17 mouse cellular contexts compared by ENCODE assay signal in the genomic region with DNA sequence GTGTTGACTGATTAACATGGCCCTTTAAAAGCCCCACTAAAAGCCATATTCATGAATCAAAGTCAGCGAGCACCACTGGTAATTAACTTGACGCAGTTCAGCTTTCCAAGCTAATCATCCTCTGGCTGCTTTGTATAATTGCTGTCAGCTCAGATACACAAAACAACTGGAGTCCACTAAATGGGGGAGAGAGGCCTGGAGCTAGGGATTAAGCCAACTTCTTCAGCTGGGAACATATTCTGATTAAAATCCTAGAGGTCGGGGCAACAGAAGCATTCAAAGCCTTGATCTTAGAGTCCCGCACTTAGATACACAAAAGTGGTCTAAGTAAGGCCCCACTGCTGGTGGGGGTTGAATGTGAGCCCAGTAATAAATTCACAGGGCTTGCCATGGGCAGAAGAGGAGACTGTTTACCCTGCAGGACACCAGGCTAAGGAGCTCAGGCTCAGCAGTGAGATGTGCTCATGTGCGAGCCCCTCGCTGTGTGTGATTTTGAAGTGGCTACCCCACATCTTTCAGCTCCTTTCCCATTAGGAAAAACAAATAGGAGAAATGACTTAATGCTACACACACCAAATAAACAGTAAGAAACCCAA. TPM values are rescaled to one million over a fixed set of nuclear protein-coding genes. Genes with fewer than 3 reads are reported as not detected.
DNase-seq lines count a peak whose midpoint lies in the region; ATAC-seq and TF ChIP-seq lines count a peak whose summit lies in the region.
"Had no signal": no experiment of that assay in that cellular context is flagged by ENCODE, and none has a peak within 500 bp of the region (broad histone marks: within the 10 kb centered on the region; RNA-seq: fewer than 3 reads in every experiment).

No protein-coding gene starts in this region.

- H3K9me3 ChIP-seq in stomach, embryonic 14.5 days (ENCODE audit: control insufficient read depth, low read depth, low read length): no peaks in the 10 kb centered on the region
- H3K9me3 ChIP-seq in stomach, postnatal 0 days (ENCODE audit: control insufficient read depth, low read length): no peaks in the 10 kb centered on the region
- H3K9me3 ChIP-seq in hindbrain, embryonic 16.5 days (ENCODE audit: control insufficient read depth, low read length): no peaks in the 10 kb centered on the region
- no peaks in the 10 kb centered on the region for H3K9me3 ChIP-seq in midbrain, embryonic 12.5 days
- H3K9me3 ChIP-seq: heart, embryonic 15.5 days; intestine, embryonic 15.5 days; neural tube, embryonic 12.5 days had no signal

- no peaks in the 10 kb centered on the region for H3K36me3 ChIP-seq in stomach, embryonic 14.5 days (ENCODE audit: control insufficient read depth, insufficient read depth, low read length)
- H3K36me3 ChIP-seq in stomach, postnatal 0 days (ENCODE audit: control insufficient read depth, insufficient read depth, low read length): no peaks in the 10 kb centered on the region
- H3K36me3 ChIP-seq in hindbrain, embryonic 16.5 days (ENCODE audit: control insufficient read depth, insufficient read depth, low read length): no peaks in the 10 kb centered on the region
- no peaks in the 10 kb centered on the region for H3K36me3 ChIP-seq in midbrain, embryonic 12.5 days
- H3K36me3 ChIP-seq: heart, embryonic 15.5 days; intestine, embryonic 15.5 days; liver, embryonic 13.5 days; neural tube, embryonic 12.5 days had no signal

- no peak for TF ChIP-seq EP300 in stomach, postnatal 0 days (optimal IDR thresholded peaks at IDR 0.05)

- no peak overlapping the region for H3K4me2 ChIP-seq in stomach, embryonic 14.5 days (replicated peaks; ENCODE audit: low read depth, low read length)
- H3K4me2 ChIP-seq in stomach, postnatal 0 days (replicated peaks; ENCODE audit: low read depth): no peak overlapping the region
- no peak overlapping the region for H3K4me2 ChIP-seq in hindbrain, embryonic 16.5 days (ENCODE audit: low read length)
- no peak overlapping the region for H3K4me2 ChIP-seq in midbrain, embryonic 12.5 days (replicated peaks)
- H3K4me2 ChIP-seq: heart, embryonic 15.5 days; intestine, embryonic 15.5 days; liver, embryonic 13.5 days; neural tube, embryonic 12.5 days had no signal

- H3K27ac ChIP-seq in stomach, embryonic 14.5 days (ENCODE audit: low read length): no peak overlapping the region
- no peak overlapping the region for H3K27ac ChIP-seq in stomach, postnatal 0 days (replicated peaks)
- peak overlapping the region; percentile 44; the same call in 1 of the 2 replicates for H3K27ac ChIP-seq in hindbrain, embryonic 16.5 days (ENCODE audit: low read depth, low read length)
- H3K27ac ChIP-seq in midbrain, embryonic 12.5 days (replicated peaks): no peak overlapping the region
- H3K27ac ChIP-seq: heart, embryonic 15.5 days; intestine, embryonic 15.5 days; liver, embryonic 13.5 days; macrophage; neural tube, embryonic 12.5 days had no signal

- WGBS in stomach, embryonic 14.5 days: 26% methylated on average over 6 of the region's 6 CpGs
- 42% methylated on average over 6 of the region's 6 CpGs for whole genome bisulfite sequencing in stomach, postnatal 0 days
- WGBS in hindbrain, embryonic 16.5 days: 29% methylated on average over 6 of the region's 6 CpGs
- 14% methylated on average over 6 of the region's 6 CpGs for WGBS in midbrain, embryonic 12.5 days

- DNase-seq in stomach, postnatal 0 days (ENCODE audit: low spot score): no peak
- no peak for DNase-seq in layer of hippocampus, adult 9-10 months (ENCODE audit: low spot score)
- DNase-seq in lung, postnatal 25 days (ENCODE audit: low spot score): no peak
- no peak for DNase-seq in adipocyte (ENCODE audit: low spot score)
- DNase-seq in lung, adult 18-20 months: no peak
- DNase-seq: adrenal gland, postnatal 36 days; cerebellum, adult 18-20 months; liver, embryonic 13.5 days; thymus, postnatal 36 days had no signal

- ATAC-seq in stomach, embryonic 14.5 days (ENCODE audit: insufficient number of reproducible peaks, insufficient read depth, low FRiP score, low read depth): peak; percentile 61; the same call in 1 of the 2 replicates
- no peak for ATAC-seq in stomach, postnatal 0 days (ENCODE audit: low FRiP score, low TSS enrichment)
- peak; percentile 73 for ATAC-seq in hindbrain, embryonic 16.5 days
- ATAC-seq in midbrain, embryonic 12.5 days (ENCODE audit: low FRiP score, low read depth): peak; percentile 78
- ATAC-seq: CD4-positive, CD25-positive, alpha-beta regulatory T cell, adult 4 months; intestine, embryonic 15.5 days had no signal

- no peak overlapping the region for H3K4me3 ChIP-seq in stomach, embryonic 14.5 days (ENCODE audit: low read depth, low read length)
- no peak overlapping the region for H3K4me3 ChIP-seq in stomach, postnatal 0 days (ENCODE audit: low read depth, low read length)
- H3K4me3 ChIP-seq in hindbrain, embryonic 16.5 days (ENCODE audit: low read length): no peak overlapping the region
- H3K4me3 ChIP-seq in midbrain, embryonic 12.5 days: no peak overlapping the region
- H3K4me3 ChIP-seq: heart, embryonic 15.5 days; intestine, embryonic 15.5 days; liver, embryonic 13.5 days; neural tube, embryonic 12.5 days had no signal

- H3K4me1 ChIP-seq in stomach, embryonic 14.5 days (ENCODE audit: control insufficient read depth, insufficient read depth, low read length): no peaks in the 10 kb centered on the region
- no peaks in the 10 kb centered on the region for H3K4me1 ChIP-seq in stomach, postnatal 0 days (replicated peaks; ENCODE audit: control insufficient read depth, insufficient read depth)
- peaks cover 4% of the 10 kb centered on the region; the same call in 1 of the 2 replicates for H3K4me1 ChIP-seq in hindbrain, embryonic 16.5 days (ENCODE audit: control insufficient read depth, insufficient read depth, low read depth, low read length)
- peaks cover 18% of the 10 kb centered on the region for H3K4me1 ChIP-seq in midbrain, embryonic 12.5 days
- H3K4me1 ChIP-seq: heart, embryonic 15.5 days; intestine, embryonic 15.5 days; liver, embryonic 13.5 days had no signal

- H3K9ac ChIP-seq in stomach, embryonic 14.5 days (replicated peaks; ENCODE audit: low read depth, low read length): no peak overlapping the region
- H3K9ac ChIP-seq in stomach, postnatal 0 days (ENCODE audit: low read length): no peak overlapping the region
- H3K9ac ChIP-seq in hindbrain, embryonic 16.5 days (ENCODE audit: low read depth, low read length): no peak overlapping the region
- no peak overlapping the region for H3K9ac ChIP-seq in midbrain, embryonic 12.5 days (replicated peaks)
- H3K9ac ChIP-seq: heart, embryonic 15.5 days; intestine, embryonic 15.5 days; liver, embryonic 13.5 days; neural tube, embryonic 12.5 days had no signal

- H3K27me3 ChIP-seq in stomach, embryonic 14.5 days (ENCODE audit: control insufficient read depth, insufficient read depth, low read length): no peaks in the 10 kb centered on the region
- no peaks in the 10 kb centered on the region for H3K27me3 ChIP-seq in stomach, postnatal 0 days (ENCODE audit: control insufficient read depth, insufficient read depth, low read length)
- H3K27me3 ChIP-seq in hindbrain, embryonic 16.5 days (replicated peaks; ENCODE audit: control insufficient read depth, insufficient read depth, low read length): no peaks in the 10 kb centered on the region
- no peaks in the 10 kb centered on the region for H3K27me3 ChIP-seq in midbrain, embryonic 12.5 days
- H3K27me3 ChIP-seq: heart, embryonic 15.5 days; intestine, embryonic 15.5 days; liver, embryonic 13.5 days; neural tube, embryonic 12.5 days had no signal

- TF ChIP-seq CTCF in stomach, postnatal 0 days (IDR thresholded peaks at IDR 0.05; ENCODE audit: low read depth): no peak

RNA-seq across cellular contexts. Expression of gene Cntn1, which starts 36.8 kb away (rescaled TPM):
- 2.9 and 3.5 TPM in 2 replicates for polyA plus RNA-seq in stomach, embryonic 14.5 days (2014; fragmentation: Nextera tagmentation; extraction: Ambion mirVana)
- polyA plus RNA-seq in stomach, postnatal 0 days (2015; fragmentation: Nextera tagmentation; extraction: Ambion mirVana): 1.4 and 1.7 TPM in 2 replicates
- polyA plus RNA-seq in hindbrain, embryonic 16.5 days (2015; fragmentation: Nextera tagmentation; extraction: Ambion mirVana): 99.5 and 110 TPM in 2 replicates
- polyA plus RNA-seq in midbrain, embryonic 12.5 days (2016; fragmentation: Nextera tagmentation; extraction: Ambion mirVana): 6.2 and 9.0 TPM in 2 replicates
- polyA plus RNA-seq: CD4-positive, CD25-positive, alpha-beta regulatory T cell, adult 4 months; macrophage had no signal

Comparison
In these comparisons a context has a peak if more than half of its experiments do, and no peak if none do; other contexts are left out.
1. RNA of gene Cntn1, which starts 36.8 kb away (polyA plus RNA-seq): 99.5 to 110 TPM in hindbrain, embryonic 16.5 days; 6.2 to 9.0 TPM in midbrain, embryonic 12.5 days, 2.9 to 3.5 TPM in stomach, embryonic 14.5 days and 1.4 to 1.7 TPM in stomach, postnatal 0 days; every median in the first group is over 10 times any median in the second.